Comparison of ENCODE assay signal across 18 mouse cellular contexts in the genomic region with DNA sequence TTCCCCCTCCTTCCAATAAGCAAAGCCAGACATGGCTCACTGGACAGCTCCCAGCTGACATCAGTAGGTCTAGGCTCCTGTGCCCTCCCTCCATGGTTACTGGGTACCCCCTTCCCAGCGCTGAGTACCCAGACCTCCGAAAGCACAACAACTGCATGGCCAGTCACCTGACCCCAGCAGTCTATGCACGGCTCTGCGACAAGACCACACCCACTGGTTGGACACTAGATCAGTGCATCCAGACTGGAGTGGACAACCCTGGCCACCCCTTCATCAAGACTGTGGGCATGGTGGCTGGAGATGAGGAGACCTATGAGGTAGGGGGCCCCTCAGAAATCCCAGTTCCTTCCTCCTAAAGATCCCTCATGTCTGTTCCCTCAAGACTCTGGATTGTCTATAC. TPM values are rescaled to one million over a fixed set of nuclear protein-coding genes. Genes with fewer than 3 reads are reported as not detected.
DNase-seq lines count a peak whose midpoint lies in the region; ATAC-seq and TF ChIP-seq lines count a peak whose summit lies in the region.
"Had no signal": no experiment of that assay in that cellular context is flagged by ENCODE, and none has a peak within 500 bp of the region (broad histone marks: within the 10 kb centered on the region; RNA-seq: fewer than 3 reads in every experiment).

No protein-coding gene starts in this region.

- no peak for DNase-seq in forebrain, embryonic 10.5 days (ENCODE audit: extremely low spot score, low spot score)
- peak; percentile 32 to 33 for DNase-seq in cerebellum, adult 2 months
- no peak for DNase-seq in limb, embryonic 10.5 days (ENCODE audit: low spot score)
- DNase-seq in spleen, postnatal 36 days (ENCODE audit: low spot score in 2 of 2) = no peak
- DNase-seq: B cell, adult 2 months; heart, postnatal 14 days; layer of hippocampus, adult 9-11 months; lung, adult 18-20 months; thymus, postnatal 14 days had no signal

- H3K27me3 ChIP-seq in forebrain, embryonic 15.5 days = peaks cover 24% of the 10 kb centered on the region
- H3K27me3 ChIP-seq in forebrain, embryonic 10.5 days (ENCODE audit: poor library complexity, severe bottlenecking) = peaks cover 39% of the 10 kb centered on the region
- H3K27me3 ChIP-seq in cerebellum, adult 2 months (ENCODE audit: control insufficient read depth, insufficient read depth, low read length) = no peaks in the 10 kb centered on the region
- peaks cover 58% of the 10 kb centered on the region for H3K27me3 ChIP-seq in hindbrain, embryonic 13.5 days
- peaks cover 51% of the 10 kb centered on the region for H3K27me3 ChIP-seq in myocyte (ENCODE audit: control insufficient read depth, insufficient read depth, insufficient read length)
- peaks cover 35% of the 10 kb centered on the region for H3K27me3 ChIP-seq in limb, embryonic 10.5 days (ENCODE audit: low read depth, poor library complexity, severe bottlenecking)

- H3K4me1 ChIP-seq in forebrain, embryonic 15.5 days = peaks cover 20% of the 10 kb centered on the region
- peaks cover 26% of the 10 kb centered on the region for H3K4me1 ChIP-seq in forebrain, embryonic 10.5 days
- H3K4me1 ChIP-seq in cerebellum, adult 2 months (ENCODE audit: control insufficient read depth, insufficient read depth, low read length) = peaks cover 16% of the 10 kb centered on the region
- H3K4me1 ChIP-seq in hindbrain, embryonic 13.5 days (replicated peaks) = peaks cover 25% of the 10 kb centered on the region
- peaks cover 23% of the 10 kb centered on the region for H3K4me1 ChIP-seq in limb, embryonic 10.5 days

- no peak for ATAC-seq in forebrain, embryonic 15.5 days (replicated peaks)
- ATAC-seq in hindbrain, embryonic 13.5 days (ENCODE audit: low FRiP score) = no peak
- no peak for ATAC-seq in erythroblast, adult 5-6 weeks (replicated peaks; ENCODE audit: low FRiP score, poor library complexity, severe bottlenecking)

- no peaks in the 10 kb centered on the region for H3K36me3 ChIP-seq in forebrain, embryonic 15.5 days
- no peaks in the 10 kb centered on the region for H3K36me3 ChIP-seq in forebrain, embryonic 10.5 days (replicated peaks)
- H3K36me3 ChIP-seq in hindbrain, embryonic 13.5 days = no peaks in the 10 kb centered on the region; the same call in 1 of the 2 replicates
- H3K36me3 ChIP-seq in myocyte (ENCODE audit: control insufficient read depth, insufficient read depth) = no peaks in the 10 kb centered on the region
- no peaks in the 10 kb centered on the region for H3K36me3 ChIP-seq in limb, embryonic 10.5 days
- H3K36me3 ChIP-seq: G1E; kidney, embryonic 15.5 days had no signal

- peak overlapping the region; percentile 52; the same call in 1 of the 2 replicates for H3K4me3 ChIP-seq in forebrain, embryonic 15.5 days
- no peak overlapping the region for H3K4me3 ChIP-seq in forebrain, embryonic 10.5 days
- peak overlapping the region; percentile 74 for H3K4me3 ChIP-seq in cerebellum, adult 2 months (replicated peaks; ENCODE audit: insufficient read depth, low read depth, low read length)
- H3K4me3 ChIP-seq in hindbrain, embryonic 13.5 days = peak overlapping the region; percentile 47
- no peak overlapping the region for H3K4me3 ChIP-seq in myocyte
- H3K4me3 ChIP-seq in limb, embryonic 10.5 days = no peak overlapping the region

- no peak overlapping the region for H3ac ChIP-seq in myocyte (ENCODE audit: control insufficient read depth, insufficient read length)

- H3K79me2 ChIP-seq in myocyte (ENCODE audit: control insufficient read depth, insufficient read depth) = no peaks in the 10 kb centered on the region

- 0 out of 2 replicates have a peak overlapping the region, but pooled peaks have one; percentile 2 for H3K4me2 ChIP-seq in forebrain, embryonic 15.5 days (replicated peaks)
- peak overlapping the region; percentile 62 for H3K4me2 ChIP-seq in hindbrain, embryonic 13.5 days
- H3K4me2 ChIP-seq in myocyte (ENCODE audit: low read depth) = no peak overlapping the region

- TF ChIP-seq CTCF in cerebellum, adult 2 months (IDR thresholded peaks at IDR 0.05; ENCODE audit: borderline replicate concordance, insufficient read depth, low read depth, low read length) = no peak

- H3K9ac ChIP-seq in forebrain, embryonic 15.5 days (replicated peaks) = no peak overlapping the region
- peak overlapping the region; percentile 29; the same call in 1 of the 2 replicates for H3K9ac ChIP-seq in hindbrain, embryonic 13.5 days

- 60% methylated on average over 4 of the region's 4 CpGs for WGBS in forebrain, embryonic 15.5 days
- WGBS in forebrain, embryonic 10.5 days = 44% methylated on average over 4 of the region's 4 CpGs
- WGBS in cerebellum, adult 2 months = 10% methylated on average over 4 of the region's 4 CpGs
- 62% methylated on average over 4 of the region's 4 CpGs for WGBS in hindbrain, embryonic 13.5 days
- WGBS in limb, embryonic 10.5 days = 49% methylated on average over 4 of the region's 4 CpGs

- H3K27ac ChIP-seq in forebrain, embryonic 15.5 days (replicated peaks) = no peak overlapping the region
- no peak overlapping the region for H3K27ac ChIP-seq in forebrain, embryonic 10.5 days
- no peak overlapping the region for H3K27ac ChIP-seq in cerebellum, adult 2 months (ENCODE audit: insufficient read depth, low read length)
- no peak overlapping the region for H3K27ac ChIP-seq in hindbrain, embryonic 13.5 days
- no peak overlapping the region for H3K27ac ChIP-seq in limb, embryonic 10.5 days
- H3K27ac ChIP-seq: kidney, embryonic 15.5 days; macrophage had no signal

- no peaks in the 10 kb centered on the region for H3K9me3 ChIP-seq in forebrain, embryonic 15.5 days
- no peaks in the 10 kb centered on the region for H3K9me3 ChIP-seq in forebrain, embryonic 10.5 days
- H3K9me3 ChIP-seq in hindbrain, embryonic 13.5 days = no peaks in the 10 kb centered on the region
- H3K9me3 ChIP-seq in limb, embryonic 10.5 days (replicated peaks) = no peaks in the 10 kb centered on the region
- H3K9me3 ChIP-seq: G1E; kidney, embryonic 15.5 days had no signal

- no peak for TF ChIP-seq POLR2A in cerebellum, adult 2 months (IDR thresholded peaks at IDR 0.05; ENCODE audit: borderline replicate concordance, insufficient read depth, low read length)
- no peak for TF ChIP-seq POLR2A in myocyte (IDR thresholded peaks at IDR 0.05; ENCODE audit: insufficient read length, low read depth)

RNA-seq across cellular contexts. Expression of a gene that starts 1.9 kb away (rescaled TPM):
- polyA plus RNA-seq in forebrain, embryonic 15.5 days (2015; fragmentation: Nextera tagmentation; extraction: Ambion mirVana) = 23.8 and 25.1 TPM in 2 replicates
- 2.2 and 3.9 TPM in 2 replicates for polyA plus RNA-seq in forebrain, embryonic 10.5 days (2016; fragmentation: Nextera tagmentation; extraction: Ambion mirVana)
- 504 and 518 TPM in 2 replicates for polyA plus RNA-seq in cerebellum, adult 2 months (2012; rRNA removed)
- polyA plus RNA-seq in hindbrain, embryonic 13.5 days (2015; fragmentation: Nextera tagmentation; extraction: Ambion mirVana) = 49.1 and 50.5 TPM in 2 replicates
- polyA plus RNA-seq in myocyte (2012; fragmentation: generic; extraction: Trizol) = not detected
- total RNA-seq in erythroblast, adult 5-6 weeks (2015; ENCODE audit: low replicate concordance) = not detected in 2 replicates
- 0.26 TPM in 1 of 2 replicates, not detected in the other for total RNA-seq in erythroblast, adult 5-6 weeks (2017; ENCODE audit: low replicate concordance)
- polyA plus RNA-seq in limb, embryonic 10.5 days (2016; fragmentation: Nextera tagmentation; extraction: Ambion mirVana) = 0.59 and 1.5 TPM in 2 replicates
- total RNA-seq: common myeloid progenitor, adult 5-6 weeks; gastrocnemius, adult 18-20 months had no signal
- polyA plus RNA-seq: G1E, macrophage had no signal

RNA-seq across cellular contexts. Expression of a gene that starts 4.3 kb away (rescaled TPM):
- polyA plus RNA-seq in forebrain, embryonic 15.5 days (2015; fragmentation: Nextera tagmentation; extraction: Ambion mirVana) = 13.8 and 16.6 TPM in 2 replicates
- polyA plus RNA-seq in forebrain, embryonic 10.5 days (2016; fragmentation: Nextera tagmentation; extraction: Ambion mirVana) = 10.1 and 11.0 TPM in 2 replicates
- polyA plus RNA-seq in cerebellum, adult 2 months (2012; rRNA removed) = 160 and 183 TPM in 2 replicates
- 18.6 and 19.3 TPM in 2 replicates for polyA plus RNA-seq in hindbrain, embryonic 13.5 days (2015; fragmentation: Nextera tagmentation; extraction: Ambion mirVana)
- 7.2 TPM for polyA plus RNA-seq in myocyte (2012; fragmentation: generic; extraction: Trizol)
- total RNA-seq in erythroblast, adult 5-6 weeks (2015; ENCODE audit: low replicate concordance) = 2.7 and 5.2 TPM in 2 replicates
- 9.8 and 10.1 TPM in 2 replicates for total RNA-seq in erythroblast, adult 5-6 weeks (2017; ENCODE audit: low replicate concordance)
- polyA plus RNA-seq in limb, embryonic 10.5 days (2016; fragmentation: Nextera tagmentation; extraction: Ambion mirVana) = 7.5 and 8.9 TPM in 2 replicates

RNA-seq across cellular contexts. Expression of a gene that starts 27.5 kb away (rescaled TPM):
- 0.03 TPM in 1 of 2 replicates, not detected in the other for polyA plus RNA-seq in forebrain, embryonic 15.5 days (2015; fragmentation: Nextera tagmentation; extraction: Ambion mirVana)
- polyA plus RNA-seq in forebrain, embryonic 10.5 days (2016; fragmentation: Nextera tagmentation; extraction: Ambion mirVana) = not detected in 2 replicates
- polyA plus RNA-seq in cerebellum, adult 2 months (2012; rRNA removed) = 0.62 and 0.81 TPM in 2 replicates
- polyA plus RNA-seq in hindbrain, embryonic 13.5 days (2015; fragmentation: Nextera tagmentation; extraction: Ambion mirVana) = not detected in 2 replicates
- not detected for polyA plus RNA-seq in myocyte (2012; fragmentation: generic; extraction: Trizol)
- total RNA-seq in erythroblast, adult 5-6 weeks (2015; ENCODE audit: low replicate concordance) = not detected in 2 replicates
- total RNA-seq in erythroblast, adult 5-6 weeks (2017; ENCODE audit: low replicate concordance) = not detected in 2 replicates
- not detected in 2 replicates for polyA plus RNA-seq in limb, embryonic 10.5 days (2016; fragmentation: Nextera tagmentation; extraction: Ambion mirVana)
- total RNA-seq: common myeloid progenitor, adult 5-6 weeks; heart, postnatal 14 days had no signal
- polyA plus RNA-seq: G1E; kidney, embryonic 15.5 days; macrophage had no signal

RNA-seq across cellular contexts. Expression of a gene that starts 54.1 kb away (rescaled TPM):
- 311 and 322 TPM in 2 replicates for polyA plus RNA-seq in forebrain, embryonic 15.5 days (2015; fragmentation: Nextera tagmentation; extraction: Ambion mirVana)
- polyA plus RNA-seq in forebrain, embryonic 10.5 days (2016; fragmentation: Nextera tagmentation; extraction: Ambion mirVana) = 578 and 630 TPM in 2 replicates
- 96.5 and 99.1 TPM in 2 replicates for polyA plus RNA-seq in cerebellum, adult 2 months (2012; rRNA removed)
- polyA plus RNA-seq in hindbrain, embryonic 13.5 days (2015; fragmentation: Nextera tagmentation; extraction: Ambion mirVana) = 386 and 398 TPM in 2 replicates
- polyA plus RNA-seq in myocyte (2012; fragmentation: generic; extraction: Trizol) = 130 TPM
- total RNA-seq in erythroblast, adult 5-6 weeks (2015; ENCODE audit: low replicate concordance) = 80.1 and 87.8 TPM in 2 replicates
- total RNA-seq in erythroblast, adult 5-6 weeks (2017; ENCODE audit: low replicate concordance) = 66.2 and 70.2 TPM in 2 replicates
- 603 and 646 TPM in 2 replicates for polyA plus RNA-seq in limb, embryonic 10.5 days (2016; fragmentation: Nextera tagmentation; extraction: Ambion mirVana)

RNA-seq across cellular contexts. Expression of a gene that starts 54.1 kb away (rescaled TPM):
- 3.8 and 4.2 TPM in 2 replicates for polyA plus RNA-seq in forebrain, embryonic 15.5 days (2015; fragmentation: Nextera tagmentation; extraction: Ambion mirVana)
- 1.5 and 2.0 TPM in 2 replicates for polyA plus RNA-seq in forebrain, embryonic 10.5 days (2016; fragmentation: Nextera tagmentation; extraction: Ambion mirVana)
- polyA plus RNA-seq in cerebellum, adult 2 months (2012; rRNA removed) = 7.1 and 7.4 TPM in 2 replicates
- polyA plus RNA-seq in hindbrain, embryonic 13.5 days (2015; fragmentation: Nextera tagmentation; extraction: Ambion mirVana) = 5.7 and 6.8 TPM in 2 replicates
- polyA plus RNA-seq in myocyte (2012; fragmentation: generic; extraction: Trizol) = 1.5 TPM
- 2.9 TPM in 1 of 2 replicates, not detected in the other for total RNA-seq in erythroblast, adult 5-6 weeks (2015; ENCODE audit: low replicate concordance)
- total RNA-seq in erythroblast, adult 5-6 weeks (2017; ENCODE audit: low replicate concordance) = 2.2 TPM in 1 of 2 replicates, not detected in the other
- 2.3 and 2.9 TPM in 2 replicates for polyA plus RNA-seq in limb, embryonic 10.5 days (2016; fragmentation: Nextera tagmentation; extraction: Ambion mirVana)

Comparison
In these comparisons a context has a peak if more than half of its experiments do, and no peak if none do; other contexts are left out.
1. H3K4me3 ChIP-seq: peak in forebrain, embryonic 15.5 days (single experiment), cerebellum, adult 2 months (single experiment) and hindbrain, embryonic 13.5 days (single experiment); none in forebrain, embryonic 10.5 days (single experiment), myocyte (single experiment) and limb, embryonic 10.5 days (single experiment).
2. DNase-seq: peak in cerebellum, adult 2 months (2 of 2); none in forebrain, embryonic 10.5 days (single experiment), limb, embryonic 10.5 days (single experiment) and spleen, postnatal 36 days (0 of 2).